Mouse (Mus musculus): Measurements from ENCODE around the gene Wwc1.

- TF ChIP-seq POLR2A (IDR thresholded peaks at IDR 0.05; ENCODE audit: low read depth, low read length) = no peak
- TF ChIP-seq CTCF (IDR thresholded peaks at IDR 0.05; ENCODE audit: extremely low read depth, insufficient read length, insufficient replicate concordance, low read depth, low read length) = no peak
These were observed 24.8 kb downstream of the Wwc1 start for GRCm38 (mm10) chr11:35955572-35955971.
